Mouse (Mus musculus) neural tube, embryonic 15.5 days (tissue): ENCODE data around the gene Gm281. TPM values are rescaled to one million over a fixed set of nuclear protein-coding genes. Genes with fewer than 3 reads are reported as not detected.

Source experiments
- ATAC-seq: fragments of 200-750 bp; cut with Nextera tagmentation; 2 replicates; pipeline ENCODE4 v1.8.0; 2017; ENCODE audit warnings: mild to moderate bottlenecking, moderate TSS enrichment, moderate library complexity; ENCODE audit not compliant: low FRiP score
- H3K27ac ChIP-seq: fragments of 300-500 bp; sonication (generic); replicated peaks from 2 replicates; pipeline ENCODE4 v1.5.1; 2015; ENCODE audit warnings: mild to moderate bottlenecking, inconsistent platforms
- H3K27me3 ChIP-seq: fragments of 300-500 bp; sonication (generic); replicated peaks from 2 replicates; pipeline ENCODE4 v1.6.1; 2015; ENCODE audit warnings: inconsistent platforms
- H3K36me3 ChIP-seq: fragments of 300-500 bp; sonication (generic); 2 replicates; pipeline ENCODE4 v1.6.1; 2015; ENCODE audit warnings: inconsistent platforms
- H3K4me1 ChIP-seq: fragments of 300-500 bp; sonication (generic); 2 replicates; pipeline ENCODE4 v1.6.1; 2015; ENCODE audit warnings: inconsistent platforms
- H3K4me2 ChIP-seq: fragments of 300-500 bp; sonication (generic); 2 replicates; pipeline ENCODE4 v1.6.1; 2015; ENCODE audit warnings: inconsistent platforms, mild to moderate bottlenecking, moderate library complexity
- H3K4me3 ChIP-seq: fragments of 300-500 bp; sonication (generic); replicated peaks from 2 replicates; pipeline ENCODE4 v1.5.1; 2015; ENCODE audit warnings: mild to moderate bottlenecking, inconsistent platforms
- H3K9ac ChIP-seq: fragments of 300-500 bp; sonication (generic); replicated peaks from 2 replicates; pipeline ENCODE4 v1.6.1; 2015; ENCODE audit warnings: mild to moderate bottlenecking, inconsistent platforms
- H3K9me3 ChIP-seq: fragments of 300-500 bp; sonication (generic); replicated peaks from 2 replicates; pipeline ENCODE4 v1.6.1; 2016; ENCODE audit warnings: inconsistent platforms
- WGBS: fragments of 180-500 bp; shearing (Covaris S2); methylation state at CpG from one replicate; pipeline ENCODE4 v1.1.7; 2015; ENCODE audit warnings: mixed read lengths; 5-methylcytosine and 5-hydroxymethylcytosine counted together
- microRNA-seq: library from miRNA; unstranded; fragments of <30 nt; microRNA quantifications from one replicate; pipeline ENCODE4, GENCODE M21; 2017
- polyA plus RNA-seq: library from polyadenylated mRNA; unstranded; fragments of >200 nt; fragmentation: Nextera tagmentation; extraction: Ambion mirVana; gene quantifications from 2 replicates; pipeline ENCODE4 v1.2.1, GENCODE M21; 2015

Gene Gm281
- polyA plus RNA-seq, 1 experiment from 2014 or later = not detected

DNA sequence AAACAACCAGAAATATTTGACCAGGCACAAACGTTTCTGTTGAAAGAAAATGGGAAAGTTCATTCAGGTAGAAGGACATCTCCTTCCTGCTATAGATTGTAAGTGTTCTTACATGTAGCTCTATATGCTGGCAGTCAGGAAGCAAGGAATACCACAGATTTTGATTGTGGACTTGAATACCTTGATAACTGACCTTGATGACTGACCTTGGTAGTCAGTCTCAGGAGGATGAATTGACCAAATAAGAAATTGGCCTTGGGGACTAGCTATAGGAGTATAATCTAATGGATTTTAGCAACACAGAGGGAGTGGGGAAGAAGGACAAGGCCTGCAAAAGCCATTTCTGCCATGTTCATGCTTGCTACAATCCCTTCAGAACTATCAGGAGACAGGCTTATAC, 123.8 kb downstream of the Gm281 start:
- H3K9ac ChIP-seq = no peak overlapping the region
- 42% methylated on average over 1 of the region's 1 CpGs for WGBS
- no peaks in the 10 kb centered on the region for H3K9me3 ChIP-seq
- H3K36me3 ChIP-seq = no peaks in the 10 kb centered on the region
- no peak overlapping the region for H3K4me2 ChIP-seq
- H3K27ac ChIP-seq = no peak overlapping the region
- no peak for ATAC-seq
- H3K4me1 ChIP-seq = no peaks in the 10 kb centered on the region
- H3K4me3 ChIP-seq = no peak overlapping the region
- no peaks in the 10 kb centered on the region for H3K27me3 ChIP-seq

GRCm38 (mm10) chr14:13790001-13790400, 124.3 kb downstream of the Gm281 start:
- no peak overlapping the region for H3K9ac ChIP-seq
- no peak overlapping the region for H3K27ac ChIP-seq
- H3K4me2 ChIP-seq = no peak overlapping the region
- H3K4me3 ChIP-seq = no peak overlapping the region
- H3K9me3 ChIP-seq = no peaks in the 10 kb centered on the region
- H3K4me1 ChIP-seq = no peaks in the 10 kb centered on the region
- no peaks in the 10 kb centered on the region for H3K36me3 ChIP-seq
- ATAC-seq = no peak
- 28% methylated on average over 1 of the region's 1 CpGs for whole genome bisulfite sequencing
- H3K27me3 ChIP-seq = no peaks in the 10 kb centered on the region

DNA sequence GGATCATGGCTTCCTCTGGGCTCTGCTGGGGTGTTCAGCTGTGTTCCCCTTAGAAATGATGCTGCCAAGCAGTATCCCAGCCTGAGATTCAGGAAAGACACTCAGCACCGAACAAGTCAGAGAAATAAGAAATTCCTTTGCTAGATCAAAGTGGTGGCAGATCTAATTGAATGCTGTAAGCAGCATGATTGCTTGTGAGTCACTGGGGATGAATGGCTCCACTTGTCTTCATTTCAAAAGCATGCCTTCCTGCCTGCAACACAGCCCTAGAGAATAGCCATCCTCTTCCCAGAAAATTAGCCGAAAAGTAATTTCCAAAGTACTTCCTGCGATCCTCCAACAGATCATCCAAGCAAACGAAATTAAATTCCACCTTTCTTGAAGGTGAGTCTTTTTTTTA, 131.3 kb downstream of the Gm281 start:
- no peaks in the 10 kb centered on the region for H3K36me3 ChIP-seq
- H3K4me3 ChIP-seq = no peak overlapping the region
- H3K4me2 ChIP-seq = no peak overlapping the region
- no peak for ATAC-seq
- no peaks in the 10 kb centered on the region for H3K9me3 ChIP-seq
- no peak overlapping the region for H3K27ac ChIP-seq
- 62% methylated on average over 4 of the region's 4 CpGs for WGBS
- no peaks in the 10 kb centered on the region for H3K27me3 ChIP-seq
- H3K4me1 ChIP-seq = no peaks in the 10 kb centered on the region
- H3K9ac ChIP-seq = no peak overlapping the region

GRCm38 (mm10) chr14:13778383-13778782, 135.9 kb downstream of the Gm281 start:
- no peak overlapping the region for H3K4me2 ChIP-seq
- no peak overlapping the region for H3K9ac ChIP-seq
- no peaks in the 10 kb centered on the region for H3K36me3 ChIP-seq
- no peak overlapping the region for H3K4me3 ChIP-seq
- H3K4me1 ChIP-seq = no peaks in the 10 kb centered on the region
- no peak for ATAC-seq
- H3K9me3 ChIP-seq = no peaks in the 10 kb centered on the region
- H3K27ac ChIP-seq = no peak overlapping the region
- WGBS = 89% methylated on average over 5 of the region's 6 CpGs
- no peaks in the 10 kb centered on the region for H3K27me3 ChIP-seq

GRCm38 (mm10) chr14:13771163-13771562, 143.1 kb downstream of the Gm281 start:
- Histone ChIP-seq H3K9me3 (no peaks in the 10 kb centered on the region), H3K36me3 (no peaks in the 10 kb centered on the region), H3K4me1 (peaks cover 15% of the 10 kb centered on the region), H3K4me2 (no peak overlapping the region), H3K9ac (no peak overlapping the region), H3K27me3 (no peaks in the 10 kb centered on the region), H3K4me3 (no peak overlapping the region), H3K27ac (peak overlapping the region; percentile 33; the same call in 1 of the 2 replicates)
- 37% methylated on average over 2 of the region's 2 CpGs for WGBS
- peak; percentile 69 for ATAC-seq

GRCm38 (mm10) chr14:13770686-13771085, 143.6 kb downstream of the Gm281 start:
- no peak overlapping the region for H3K4me3 ChIP-seq
- H3K4me1 ChIP-seq = peaks cover 15% of the 10 kb centered on the region
- no peaks in the 10 kb centered on the region for H3K9me3 ChIP-seq
- 0% methylated on average over 1 of the region's 1 CpGs for WGBS
- H3K4me2 ChIP-seq = no peak overlapping the region
- no peak overlapping the region for H3K9ac ChIP-seq
- no peaks in the 10 kb centered on the region for H3K36me3 ChIP-seq
- H3K27me3 ChIP-seq = no peaks in the 10 kb centered on the region
- peak overlapping the region; percentile 38 for H3K27ac ChIP-seq
- peak; percentile 96 for ATAC-seq

Small RNA genes lying within 50 kb of the gene (microRNA-seq; reads per million reads assigned to microRNA genes)
- gene Gm27506 = not detected

Other genes with a start within 250 kb of the Gm281 start
- gene Sntn, start 243.6 kb downstream of the Gm281 start, polyA plus RNA-seq = not detected in 2 replicates
- gene Atxn7, start 47.0 kb upstream of the Gm281 start, polyA plus RNA-seq = 3.2 and 3.3 TPM in 2 replicates
- 187 and 210 TPM in 2 replicates for gene Thoc7, start 47.4 kb upstream of the Gm281 start, polyA plus RNA-seq
- gene Psmd6, start 206.5 kb upstream of the Gm281 start, polyA plus RNA-seq = 237 and 254 TPM in 2 replicates